In genomic region chr6:125344084-125344483, GRCm38 (mm10) we compare ENCODE assay signal across 11 mouse cellular contexts. TPM values are rescaled to one million over a fixed set of nuclear protein-coding genes. Genes with fewer than 3 reads are reported as not detected.
DNase-seq lines count a peak whose midpoint lies in the region; ATAC-seq and TF ChIP-seq lines count a peak whose summit lies in the region.
"Had no signal": no experiment of that assay in that cellular context is flagged by ENCODE, and none has a peak within 500 bp of the region (broad histone marks: within the 10 kb centered on the region; RNA-seq: fewer than 3 reads in every experiment).

No protein-coding gene starts in this region.

- peaks cover 8% of the 10 kb centered on the region; the same call in 1 of the 2 replicates for H3K4me1 ChIP-seq in kidney, adult 2 months (ENCODE audit: control insufficient read depth, insufficient read depth, low read length)
- H3K4me1 ChIP-seq in bone marrow, adult 2 months (ENCODE audit: control insufficient read depth, insufficient read depth, low read length), result peaks cover 13% of the 10 kb centered on the region

- TF ChIP-seq POLR2A in kidney, adult 2 months (IDR thresholded peaks at IDR 0.05; ENCODE audit: low read depth, low read length), result no peak
- TF ChIP-seq POLR2A in bone marrow, adult 2 months (IDR thresholded peaks at IDR 0.05; ENCODE audit: borderline replicate concordance, control insufficient read depth, low read depth, low read length), result no peak

- H3K27me3 ChIP-seq in kidney, adult 2 months (replicated peaks; ENCODE audit: control insufficient read depth, insufficient read depth, low read length), result no peaks in the 10 kb centered on the region
- H3K27me3 ChIP-seq: embryonic facial prominence, embryonic 12.5 days had no signal

- TF ChIP-seq CTCF in kidney, adult 2 months (conservative IDR thresholded peaks at IDR 0.05; ENCODE audit: insufficient read depth, insufficient read length, low read depth, low read length), result no peak
- TF ChIP-seq CTCF in bone marrow, adult 2 months (IDR thresholded peaks at IDR 0.05; ENCODE audit: control insufficient read depth, insufficient read depth, low read length), result no peak

- 0 out of 2 replicates have a peak overlapping the region, but pooled peaks have one; percentile 8 for H3K27ac ChIP-seq in kidney, adult 2 months (ENCODE audit: insufficient read depth, low read depth, low read length)
- H3K27ac ChIP-seq in bone marrow, adult 2 months (ENCODE audit: control insufficient read depth, insufficient read depth, low read depth, low read length, poor library complexity), result peak overlapping the region; percentile 94
- H3K27ac ChIP-seq: embryonic facial prominence, embryonic 12.5 days; macrophage had no signal

- H3K36me3 ChIP-seq in kidney, adult 2 months (ENCODE audit: control insufficient read depth, insufficient read depth, low read length), result no peaks in the 10 kb centered on the region
- H3K36me3 ChIP-seq: embryonic facial prominence, embryonic 12.5 days had no signal

- DNase-seq in kidney, adult 2 months, result peak; percentile 67
- no peak for DNase-seq in kidney, adult 8-10 months
- DNase-seq in heart, postnatal 10 days, result peak; percentile 61 to 63
- DNase-seq in lung, postnatal 10 days, result peak; percentile 81
- DNase-seq in left cerebral cortex, postnatal 4 days, result no peak

- ATAC-seq in erythroid progenitor cell, adult 5-6 weeks (replicated peaks; ENCODE audit: low FRiP score, poor library complexity, severe bottlenecking), result no peak

- no peak overlapping the region for H3K4me3 ChIP-seq in kidney, adult 2 months (ENCODE audit: insufficient read depth, low read depth, low read length)
- H3K4me3 ChIP-seq in bone marrow, adult 2 months (replicated peaks; ENCODE audit: control insufficient read depth, low read depth, low read length), result peak overlapping the region; percentile 50
- H3K4me3 ChIP-seq: embryonic facial prominence, embryonic 12.5 days had no signal

- intact Hi-C loops in heart, postnatal 10 days (cut with DNase I), result no loop called here
- intact Hi-C loops in left cerebral cortex, postnatal 4 days (cut with DNase I), result no loop called here

- 23% methylated on average over 8 of the region's 8 CpGs for WGBS in kidney, adult 2 months
- WGBS in bone marrow, adult 2 months, result 75% methylated on average over 8 of the region's 8 CpGs

RNA-seq across cellular contexts. Expression of gene Tnfrsf1a, which starts 5.1 kb away (rescaled TPM):
- 98.6 and 109 TPM in 2 replicates for polyA plus RNA-seq in kidney, adult 2 months (2012; rRNA removed)
- polyA plus RNA-seq in bone marrow, adult 2 months (2011; ENCODE audit: insufficient read depth, insufficient read length, low replicate concordance, missing spikeins), result 18.4 and 63.5 TPM in 2 replicates
- 10 to 100 TPM; 73.7 to 77.8 TPM for total RNA-seq in heart, postnatal 10 days (2021)
- 8.3 and 11.7 TPM in 2 replicates for total RNA-seq in erythroid progenitor cell, adult 5-6 weeks (2015; ENCODE audit: low replicate concordance)
- total RNA-seq in erythroid progenitor cell, adult 5-6 weeks (2017; ENCODE audit: low replicate concordance), result 2.3 and 20.7 TPM in 2 replicates
- 10 to 100 TPM; 11.2 to 12.0 TPM for total RNA-seq in left cerebral cortex, postnatal 4 days (2021)

RNA-seq across cellular contexts. Expression of gene Scnn1a, which starts 23.6 kb away (rescaled TPM):
- polyA plus RNA-seq in kidney, adult 2 months (2012; rRNA removed), result 83.5 and 89.5 TPM in 2 replicates
- 1.7 and 5.6 TPM in 2 replicates for polyA plus RNA-seq in bone marrow, adult 2 months (2011; ENCODE audit: insufficient read depth, insufficient read length, low replicate concordance, missing spikeins)
- total RNA-seq in heart, postnatal 10 days (2021), result under 1 TPM; 0.97 to 0.98 TPM
- total RNA-seq in erythroid progenitor cell, adult 5-6 weeks (2015; ENCODE audit: low replicate concordance), result 2.9 and 7.6 TPM in 2 replicates
- not detected in 2 replicates for total RNA-seq in erythroid progenitor cell, adult 5-6 weeks (2017; ENCODE audit: low replicate concordance)
- 1 to 10 TPM; 1.5 to 2.1 TPM for total RNA-seq in left cerebral cortex, postnatal 4 days (2021)

RNA-seq across cellular contexts. Expression of gene Ltbr, which starts 30.4 kb away (rescaled TPM):
- 97.1 and 116 TPM in 2 replicates for polyA plus RNA-seq in kidney, adult 2 months (2012; rRNA removed)
- polyA plus RNA-seq in bone marrow, adult 2 months (2011; ENCODE audit: insufficient read depth, insufficient read length, low replicate concordance, missing spikeins), result 12.4 and 23.2 TPM in 2 replicates
- 10 to 100 TPM; 42.8 to 49.4 TPM for total RNA-seq in heart, postnatal 10 days (2021)
- total RNA-seq in erythroid progenitor cell, adult 5-6 weeks (2015; ENCODE audit: low replicate concordance), result 0.84 and 5.0 TPM in 2 replicates
- total RNA-seq in erythroid progenitor cell, adult 5-6 weeks (2017; ENCODE audit: low replicate concordance), result 2.8 and 3.5 TPM in 2 replicates
- total RNA-seq in left cerebral cortex, postnatal 4 days (2021), result 10 to 100 TPM in 1 of 2 experiments, 1 to 10 TPM in 1; 9.6 to 10.7 TPM

RNA-seq across cellular contexts. Expression of gene Plekhg6, which starts 36.5 kb away (rescaled TPM):
- 6.1 and 7.1 TPM in 2 replicates for polyA plus RNA-seq in kidney, adult 2 months (2012; rRNA removed)
- 0.45 TPM in 1 of 2 replicates, not detected in the other for polyA plus RNA-seq in bone marrow, adult 2 months (2011; ENCODE audit: insufficient read depth, insufficient read length, low replicate concordance, missing spikeins)
- total RNA-seq in heart, postnatal 10 days (2021), result not detected
- not detected in 2 replicates for total RNA-seq in erythroid progenitor cell, adult 5-6 weeks (2015; ENCODE audit: low replicate concordance)
- total RNA-seq in erythroid progenitor cell, adult 5-6 weeks (2017; ENCODE audit: low replicate concordance), result not detected in 2 replicates
- total RNA-seq in left cerebral cortex, postnatal 4 days (2021), result not detected
- total RNA-seq: layer of hippocampus, postnatal 25 days had no signal
- polyA plus RNA-seq: macrophage had no signal

RNA-seq across cellular contexts. Expression of gene Tuba3a, which starts 58.2 kb away (rescaled TPM):
- polyA plus RNA-seq in kidney, adult 2 months (2012; rRNA removed), result 0.39 and 0.86 TPM in 2 replicates
- not detected in 2 replicates for polyA plus RNA-seq in bone marrow, adult 2 months (2011; ENCODE audit: insufficient read depth, insufficient read length, low replicate concordance, missing spikeins)
- not detected for total RNA-seq in heart, postnatal 10 days (2021)
- total RNA-seq in erythroid progenitor cell, adult 5-6 weeks (2015; ENCODE audit: low replicate concordance), result not detected in 2 replicates
- not detected in 2 replicates for total RNA-seq in erythroid progenitor cell, adult 5-6 weeks (2017; ENCODE audit: low replicate concordance)
- not detected for total RNA-seq in left cerebral cortex, postnatal 4 days (2021)
- total RNA-seq: hematopoietic stem cell, adult 5-6 weeks; layer of hippocampus, postnatal 25 days had no signal
- polyA plus RNA-seq: macrophage had no signal

Comparison
In these comparisons a context has a peak if more than half of its experiments do, and no peak if none do; other contexts are left out.
1. DNase-seq: peak in kidney, adult 2 months (single experiment), heart, postnatal 10 days (2 of 2) and lung, postnatal 10 days (single experiment); none in kidney, adult 8-10 months (0 of 2) and left cerebral cortex, postnatal 4 days (single experiment).